Mouse (Mus musculus): ENCODE measurements around the gene Gemin7. TPM values are rescaled to one million over a fixed set of nuclear protein-coding genes. Genes with fewer than 3 reads are reported as not detected.

Gene Gemin7
- polyA plus RNA-seq, 1 experiment from 2014 or later: 161 TPM

DNA sequence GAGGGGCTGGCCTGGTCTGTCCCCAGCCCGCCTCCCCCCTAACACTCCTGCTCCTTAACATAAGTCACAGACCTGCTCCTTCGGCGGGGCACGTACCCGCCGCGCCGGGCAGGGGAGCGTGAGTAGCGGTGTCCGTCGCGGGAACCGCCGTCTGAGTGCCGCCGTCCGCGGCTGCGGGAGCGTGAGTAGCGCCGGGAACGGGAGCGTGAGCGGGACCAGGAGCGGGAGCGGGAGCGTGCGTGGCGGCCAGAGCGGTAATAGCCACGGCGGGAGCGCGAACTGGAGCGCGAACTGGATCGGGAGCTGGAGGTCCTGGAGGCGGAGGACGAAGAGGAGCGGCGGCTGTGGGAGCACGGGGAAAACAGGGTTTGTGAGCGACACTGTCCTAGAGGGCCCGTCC is 8.9 kb upstream of the Gemin7 start:
- Histone ChIP-seq H3K36me3 (ENCODE audit: control insufficient read depth, insufficient read depth, low read length) (peaks cover 45% of the 10 kb centered on the region), H3K9me3 (ENCODE audit: control insufficient read depth, low read length) (no peaks in the 10 kb centered on the region), H3K27ac (ENCODE audit: low read depth, low read length) (no peak overlapping the region), H3K27me3 (ENCODE audit: control insufficient read depth, insufficient read depth, low read length) (no peaks in the 10 kb centered on the region), H3K4me3 (ENCODE audit: low read depth, low read length) (no peak overlapping the region), H3K4me1 (ENCODE audit: control insufficient read depth, insufficient read depth, low read length) (no peaks in the 10 kb centered on the region), H3K4me2 (ENCODE audit: low read depth) (no peak overlapping the region), H3K9ac (ENCODE audit: low read length) (no peak overlapping the region)
- DNase-seq (ENCODE audit: low spot score) (no peak), ATAC-seq (ENCODE audit: insufficient read depth, low FRiP score, low TSS enrichment) (no peak)
- WGBS: 72% methylated on average over 46 of the region's 46 CpGs

DNA sequence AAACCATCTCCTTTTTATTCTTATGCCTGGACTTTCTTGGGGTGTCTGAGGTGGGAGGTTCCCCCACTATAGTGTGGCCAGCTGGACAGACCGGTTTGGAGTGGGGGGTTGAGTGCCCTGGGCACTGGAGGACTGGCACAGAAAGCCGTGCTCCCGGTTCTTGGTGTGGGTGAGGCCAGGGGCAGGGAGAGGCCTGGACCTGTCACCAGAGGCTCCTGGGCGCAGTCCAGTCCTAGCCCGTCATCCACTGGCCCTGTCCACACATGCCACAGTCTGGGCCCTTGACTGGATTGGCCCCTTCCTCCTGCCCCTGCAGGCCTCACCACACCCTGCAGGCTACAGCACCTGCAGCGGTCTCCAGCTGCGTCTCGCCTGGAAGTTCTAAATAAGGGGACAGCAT is 3.2 kb upstream of the Gemin7 start:
- Histone ChIP-seq H3K27me3 (ENCODE audit: control insufficient read depth, insufficient read depth, low read length) (peaks cover 37% of the 10 kb centered on the region), H3K9ac (ENCODE audit: low read length) (no peak overlapping the region), H3K4me3 (ENCODE audit: low read depth, low read length) (no peak overlapping the region), H3K4me2 (ENCODE audit: low read depth) (no peak overlapping the region), H3K9me3 (ENCODE audit: control insufficient read depth, low read length) (no peaks in the 10 kb centered on the region), H3K36me3 (ENCODE audit: control insufficient read depth, insufficient read depth, low read length) (peaks cover 12% of the 10 kb centered on the region), H3K4me1 (ENCODE audit: control insufficient read depth, insufficient read depth, low read length) (no peaks in the 10 kb centered on the region), H3K27ac (ENCODE audit: low read depth, low read length) (no peak overlapping the region)
- ATAC-seq (ENCODE audit: insufficient read depth, low FRiP score, low TSS enrichment) (no peak), DNase-seq (ENCODE audit: low spot score) (no peak)
- 86% methylated on average over 8 of the region's 8 CpGs for WGBS

- Histone ChIP-seq H3K4me3 (ENCODE audit: low read depth, low read length) (no peak overlapping the region), H3K27me3 (ENCODE audit: control insufficient read depth, insufficient read depth, low read length) (peaks cover 39% of the 10 kb centered on the region), H3K4me2 (ENCODE audit: low read depth) (no peak overlapping the region), H3K4me1 (ENCODE audit: control insufficient read depth, insufficient read depth, low read length) (no peaks in the 10 kb centered on the region), H3K9ac (ENCODE audit: low read length) (no peak overlapping the region), H3K9me3 (ENCODE audit: control insufficient read depth, low read length) (no peaks in the 10 kb centered on the region), H3K36me3 (ENCODE audit: control insufficient read depth, insufficient read depth, low read length) (peaks cover 9% of the 10 kb centered on the region), H3K27ac (ENCODE audit: low read depth, low read length) (no peak overlapping the region)
- ATAC-seq (ENCODE audit: insufficient read depth, low FRiP score, low TSS enrichment): no peak
- DNase-seq (ENCODE audit: low spot score): no peak
- 87% methylated on average over 10 of the region's 10 CpGs for WGBS
These were observed 2.4 kb upstream of the Gemin7 start for GRCm38 (mm10) chr7:19579751-19580150.

- H3K36me3 ChIP-seq (ENCODE audit: control insufficient read depth, insufficient read depth, low read length): peaks cover 4% of the 10 kb centered on the region; the same call in 1 of the 2 replicates
- DNase-seq (ENCODE audit: low spot score) (no peak), ATAC-seq (ENCODE audit: insufficient read depth, low FRiP score, low TSS enrichment) (no peak)
- H3K27ac ChIP-seq (ENCODE audit: low read depth, low read length): no peak overlapping the region
- no peaks in the 10 kb centered on the region for H3K4me1 ChIP-seq (ENCODE audit: control insufficient read depth, insufficient read depth, low read length)
- H3K9ac ChIP-seq (ENCODE audit: low read length): no peak overlapping the region
- H3K9me3 ChIP-seq (ENCODE audit: control insufficient read depth, low read length): no peaks in the 10 kb centered on the region
- H3K4me2 ChIP-seq (ENCODE audit: low read depth): no peak overlapping the region
- H3K4me3 ChIP-seq (ENCODE audit: low read depth, low read length): no peak overlapping the region
- WGBS: 61% methylated on average over 4 of the region's 4 CpGs
- H3K27me3 ChIP-seq (ENCODE audit: control insufficient read depth, insufficient read depth, low read length): peaks cover 39% of the 10 kb centered on the region
These were observed 1.0 kb upstream of the Gemin7 start for GRCm38 (mm10) chr7:19578436-19578835.

DNA sequence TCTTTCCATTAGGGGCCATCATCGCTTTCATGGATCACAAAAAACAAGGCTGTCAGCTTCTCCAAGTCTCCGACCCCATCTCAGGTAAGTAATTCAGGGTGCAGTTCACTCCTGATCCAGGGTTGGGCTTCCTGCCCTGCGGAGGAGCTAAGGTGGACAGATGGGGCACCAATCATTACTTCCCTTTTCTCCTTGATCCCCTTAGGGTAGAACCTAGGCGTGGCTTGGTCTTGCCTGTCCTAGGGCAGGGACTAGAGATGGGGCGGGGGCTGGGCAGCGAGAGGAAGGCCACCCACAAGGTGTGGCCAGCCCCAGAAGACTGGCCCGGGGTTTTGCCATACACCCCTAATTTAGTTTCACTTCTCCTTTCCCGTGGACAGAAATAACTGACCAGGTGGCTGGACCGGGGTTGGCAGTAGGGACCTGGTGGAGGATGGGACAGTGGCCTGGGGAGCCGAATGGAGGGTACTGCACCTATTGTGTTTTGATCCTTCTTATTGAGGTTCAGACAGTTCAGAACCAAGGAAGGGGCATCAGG is 551 bp upstream of the Gemin7 start:
- 15% methylated on average over 10 of the region's 10 CpGs for WGBS
- Histone ChIP-seq H3K36me3 (ENCODE audit: control insufficient read depth, insufficient read depth, low read length) (peaks cover 4% of the 10 kb centered on the region; the same call in 1 of the 2 replicates), H3K4me3 (ENCODE audit: low read depth, low read length) (peak overlapping the region; percentile 22; the same call in 1 of the 2 replicates), H3K27ac (ENCODE audit: low read depth, low read length) (no peak overlapping the region), H3K4me2 (ENCODE audit: low read depth) (peak overlapping the region; percentile 48), H3K9me3 (ENCODE audit: control insufficient read depth, low read length) (no peaks in the 10 kb centered on the region), H3K9ac (ENCODE audit: low read length) (no peak overlapping the region), H3K4me1 (ENCODE audit: control insufficient read depth, insufficient read depth, low read length) (no peaks in the 10 kb centered on the region), H3K27me3 (ENCODE audit: control insufficient read depth, insufficient read depth, low read length) (peaks cover 39% of the 10 kb centered on the region)
- DNase-seq (ENCODE audit: low spot score) (no peak), ATAC-seq (ENCODE audit: insufficient read depth, low FRiP score, low TSS enrichment) (no peak)

- WGBS: 47% methylated on average over 3 of the region's 3 CpGs
- H3K9ac ChIP-seq (ENCODE audit: low read length): no peak overlapping the region
- H3K27me3 ChIP-seq (ENCODE audit: control insufficient read depth, insufficient read depth, low read length): peaks cover 39% of the 10 kb centered on the region
- no peaks in the 10 kb centered on the region for H3K36me3 ChIP-seq (ENCODE audit: control insufficient read depth, insufficient read depth, low read length)
- H3K4me3 ChIP-seq (ENCODE audit: low read depth, low read length): no peak overlapping the region
- DNase-seq (ENCODE audit: low spot score) (no peak), ATAC-seq (ENCODE audit: insufficient read depth, low FRiP score, low TSS enrichment) (no peak)
- H3K4me1 ChIP-seq (ENCODE audit: control insufficient read depth, insufficient read depth, low read length): peaks cover 7% of the 10 kb centered on the region; the same call in 1 of the 2 replicates
- no peak overlapping the region for H3K27ac ChIP-seq (ENCODE audit: low read depth, low read length)
- no peaks in the 10 kb centered on the region for H3K9me3 ChIP-seq (ENCODE audit: control insufficient read depth, low read length)
- H3K4me2 ChIP-seq (ENCODE audit: low read depth): no peak overlapping the region
These were observed 1.8 kb downstream of the Gemin7 start for GRCm38 (mm10) chr7:19575559-19575958.

DNA sequence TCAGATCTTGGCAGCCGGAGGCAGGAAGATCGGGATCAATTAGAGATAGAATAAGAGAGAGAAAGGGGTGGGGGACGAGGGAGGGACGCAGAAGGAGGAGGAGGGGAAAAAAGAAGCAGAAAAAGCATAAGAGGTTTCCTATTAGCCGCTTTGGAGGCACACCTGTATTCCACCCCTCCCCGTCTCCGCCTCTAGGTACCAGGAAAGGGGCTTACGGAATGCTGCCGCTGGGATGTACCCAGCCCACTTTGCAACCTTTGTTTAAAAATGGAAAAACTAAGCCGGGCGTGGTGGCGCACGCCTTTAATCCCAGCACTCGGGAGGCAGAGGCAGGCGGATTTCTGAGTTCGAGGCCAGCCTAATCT is 3.6 kb downstream of the Gemin7 start:
- H3K27me3 ChIP-seq (ENCODE audit: control insufficient read depth, insufficient read depth, low read length): peaks cover 32% of the 10 kb centered on the region
- peaks cover 7% of the 10 kb centered on the region; the same call in 1 of the 2 replicates for H3K4me1 ChIP-seq (ENCODE audit: control insufficient read depth, insufficient read depth, low read length)
- peaks cover 2% of the 10 kb centered on the region; the same call in 1 of the 2 replicates for H3K36me3 ChIP-seq (ENCODE audit: control insufficient read depth, insufficient read depth, low read length)
- ATAC-seq (ENCODE audit: insufficient read depth, low FRiP score, low TSS enrichment) (no peak), DNase-seq (ENCODE audit: low spot score) (no peak)
- no peak overlapping the region for H3K27ac ChIP-seq (ENCODE audit: low read depth, low read length)
- H3K9ac ChIP-seq (ENCODE audit: low read length): peak overlapping the region; percentile 81
- H3K4me2 ChIP-seq (ENCODE audit: low read depth): peak overlapping the region; percentile 83
- 22% methylated on average over 16 of the region's 16 CpGs for WGBS
- H3K4me3 ChIP-seq (ENCODE audit: low read depth, low read length): peak overlapping the region; percentile 71
- H3K9me3 ChIP-seq (ENCODE audit: control insufficient read depth, low read length): no peaks in the 10 kb centered on the region

DNA sequence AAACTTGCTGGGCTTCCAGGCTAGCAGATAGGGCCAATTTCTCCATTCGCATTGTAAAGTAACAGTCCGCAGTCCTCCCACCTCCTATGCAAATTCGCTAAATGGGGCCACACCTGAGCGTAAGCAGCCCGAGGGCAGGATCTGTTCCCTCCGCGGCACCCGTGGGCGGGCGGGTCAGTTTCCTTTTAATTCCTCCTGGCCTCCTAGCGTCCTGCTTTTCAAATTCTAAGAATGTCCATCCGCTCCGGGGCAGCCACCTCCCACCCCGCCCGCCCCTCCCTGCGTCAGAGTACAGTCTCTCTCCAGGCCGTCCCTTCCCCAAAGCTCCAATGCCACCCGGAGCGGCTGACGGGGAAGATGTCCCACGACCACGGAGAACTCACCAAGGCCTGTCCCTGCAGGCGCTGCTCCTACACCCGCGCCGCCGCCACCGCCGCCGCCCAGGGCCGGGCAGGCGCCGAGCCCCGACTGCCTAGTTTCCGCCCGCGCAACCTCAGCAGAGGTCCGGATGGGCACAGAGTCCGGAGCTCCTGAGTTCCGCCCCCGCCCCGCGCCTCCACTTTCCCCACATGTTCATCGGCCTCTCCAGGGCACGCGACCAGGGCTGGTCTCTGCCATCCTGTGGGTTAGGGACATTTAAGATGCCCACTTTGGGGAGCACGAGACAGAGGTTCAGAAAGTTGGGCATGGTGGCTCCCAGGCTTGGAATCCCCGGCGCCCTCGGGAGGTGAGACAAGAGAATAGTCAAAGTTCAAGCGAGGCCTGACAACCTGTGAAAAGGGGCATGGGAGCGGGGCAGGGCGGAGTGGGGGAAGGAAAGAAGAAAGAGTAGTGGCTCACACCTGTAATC is 4.2 kb downstream of the Gemin7 start:
- DNase-seq (ENCODE audit: low spot score) (peak; percentile 88), ATAC-seq (ENCODE audit: insufficient read depth, low FRiP score, low TSS enrichment) (peak; percentile 85)
- Histone ChIP-seq H3K9ac (ENCODE audit: low read length) (peak overlapping the region; percentile 81), H3K27me3 (ENCODE audit: control insufficient read depth, insufficient read depth, low read length) (peaks cover 25% of the 10 kb centered on the region), H3K27ac (ENCODE audit: low read depth, low read length) (no peak overlapping the region; the same call in 1 of the 2 replicates), H3K4me2 (ENCODE audit: low read depth) (peak overlapping the region; percentile 83), H3K4me1 (ENCODE audit: control insufficient read depth, insufficient read depth, low read length) (peaks cover 7% of the 10 kb centered on the region; the same call in 1 of the 2 replicates), H3K9me3 (ENCODE audit: control insufficient read depth, low read length) (no peaks in the 10 kb centered on the region), H3K36me3 (ENCODE audit: control insufficient read depth, insufficient read depth, low read length) (peaks cover 4% of the 10 kb centered on the region; the same call in 1 of the 2 replicates), H3K4me3 (ENCODE audit: low read depth, low read length) (peak overlapping the region; percentile 71)
- under 1% methylated on average over 45 of the region's 53 CpGs for WGBS

- Histone ChIP-seq H3K36me3 (ENCODE audit: control insufficient read depth, insufficient read depth, low read length) (peaks cover 12% of the 10 kb centered on the region), H3K4me3 (ENCODE audit: low read depth, low read length) (no peak overlapping the region), H3K4me2 (ENCODE audit: low read depth) (no peak overlapping the region), H3K9me3 (ENCODE audit: control insufficient read depth, low read length) (no peaks in the 10 kb centered on the region), H3K4me1 (ENCODE audit: control insufficient read depth, insufficient read depth, low read length) (peaks cover 7% of the 10 kb centered on the region; the same call in 1 of the 2 replicates), H3K27me3 (ENCODE audit: control insufficient read depth, insufficient read depth, low read length) (no peaks in the 10 kb centered on the region), H3K9ac (ENCODE audit: low read length) (no peak overlapping the region), H3K27ac (ENCODE audit: low read depth, low read length) (no peak overlapping the region)
- DNase-seq (ENCODE audit: low spot score): no peak
- 86% methylated on average over 3 of the region's 3 CpGs for WGBS
- ATAC-seq (ENCODE audit: insufficient read depth, low FRiP score, low TSS enrichment): no peak
These were observed 7.7 kb downstream of the Gemin7 start for GRCm38 (mm10) chr7:19569647-19570046.

Data from neural tube, embryonic 11.5 days (tissue).